Mouse (Mus musculus): ENCODE data around the gene Rpl9-ps6.
"Not testable (repeated sequence)": the region's sequence is repeated elsewhere in the genome, so short reads cannot be mapped to it uniquely, and the experiment has no call there.

GRCm38 (mm10) chr19:32457631-32458030 is 8.7 kb downstream of the Rpl9-ps6 start:
- TF ChIP-seq POLR2A (IDR thresholded peaks at IDR 0.05; ENCODE audit: borderline replicate concordance, insufficient read depth, low read length); CTCF (IDR thresholded peaks at IDR 0.05; ENCODE audit: borderline replicate concordance, insufficient read depth, low read depth, low read length): not testable (repeated sequence)
